Mouse (Mus musculus) retina, adult 2 months (tissue): ENCODE data around the gene Mms22l.
A peak's percentile ranks its signal among the peaks of the same experiment; 100 is the strongest.
"Not testable (repeated sequence)": the region's sequence is repeated elsewhere in the genome, so short reads cannot be mapped to it uniquely, and the experiment has no call there.

Experiments used
- DNase-seq: peaks from one replicate; pipeline ENCODE4 v3.0.0-alpha.2; 2012; ENCODE audit warnings: low read depth, low spot score

Mms22l gene

DNA sequence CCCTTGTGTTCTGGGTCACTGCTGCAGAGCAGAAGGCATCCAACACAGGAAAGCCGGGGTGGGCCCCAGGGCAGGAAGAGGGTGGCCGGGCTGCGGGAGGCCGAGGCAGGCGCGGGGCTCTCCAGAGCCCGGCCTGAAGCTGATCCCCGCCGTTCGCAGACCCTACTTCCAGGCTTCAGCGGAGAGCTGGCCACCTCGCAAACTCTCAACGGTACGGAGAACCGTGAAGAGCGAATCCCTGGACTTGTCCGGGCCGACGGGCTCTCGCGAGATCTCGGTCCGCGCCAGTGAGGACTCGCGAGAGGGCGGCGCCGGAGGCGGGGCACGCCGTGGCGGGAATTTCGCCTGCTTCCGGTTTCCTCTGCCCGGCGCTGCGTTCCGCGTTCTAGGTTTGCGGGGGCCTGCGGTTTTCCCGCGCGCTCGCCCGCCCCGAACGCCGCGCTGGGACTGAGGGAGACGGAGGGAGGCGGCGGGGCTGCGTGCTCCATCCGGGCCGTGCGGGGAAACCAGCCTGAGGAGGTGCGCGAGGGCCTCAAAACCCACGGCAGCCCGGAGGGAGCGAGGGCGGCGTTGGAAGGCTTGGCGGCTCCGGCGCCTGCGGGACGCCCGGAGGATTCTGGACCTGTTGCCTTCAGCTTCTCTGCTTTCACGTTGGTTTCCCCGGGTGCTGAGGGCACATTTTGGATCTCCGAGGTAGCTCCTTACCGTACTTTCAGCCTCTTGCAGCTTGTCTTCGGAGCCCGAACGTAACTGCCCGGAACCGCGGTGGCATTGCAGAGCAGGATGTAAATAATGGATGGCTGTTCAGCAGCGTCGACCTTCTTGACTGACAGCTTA lies at the start of gene Mms22l:
TSS of gene Mms22l (plus strand) at position 336 of the 837 bp plus-strand sequence.
- DNase-seq = peak; percentile 72

DNA sequence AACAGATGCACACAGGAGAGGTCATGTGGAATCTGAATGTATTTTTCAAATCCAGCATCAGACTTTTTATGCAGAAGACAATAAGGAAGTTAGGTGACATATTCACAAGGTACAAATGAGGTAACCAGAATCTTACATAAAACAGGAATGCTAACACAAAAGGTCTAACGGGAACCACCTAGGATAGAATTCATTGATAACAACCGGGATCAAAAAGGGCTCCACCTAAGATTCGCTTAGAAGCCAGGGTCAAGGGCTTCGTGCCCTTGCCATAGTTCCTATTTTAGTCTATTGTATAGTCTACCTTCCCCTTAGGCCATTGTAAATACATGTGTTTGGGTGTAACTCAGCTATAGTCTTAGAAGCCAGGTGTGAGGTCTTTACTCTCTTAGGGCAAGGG lies 12.2 kb upstream of the Mms22l start:
- DNase-seq = not testable (repeated sequence)

DNA sequence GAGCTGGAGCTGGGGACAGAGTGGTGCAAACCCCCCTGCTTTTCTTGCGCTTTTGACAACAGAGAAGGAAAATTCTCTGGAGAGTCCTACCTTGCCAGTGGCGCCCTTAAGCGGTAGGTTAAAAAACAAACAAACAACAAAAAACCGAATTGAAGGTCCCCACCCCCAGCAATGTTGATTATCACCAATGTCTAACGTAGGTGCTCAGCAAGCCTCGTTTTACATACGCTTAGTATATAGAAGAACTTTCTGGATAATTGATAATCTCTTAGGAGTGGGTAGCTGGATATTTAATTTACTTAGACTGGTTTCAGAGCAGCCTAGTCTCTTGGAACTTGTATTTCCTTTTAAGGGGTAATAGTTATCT lies 685 bp downstream of the Mms22l start:
- DNase-seq = no peak

DNA sequence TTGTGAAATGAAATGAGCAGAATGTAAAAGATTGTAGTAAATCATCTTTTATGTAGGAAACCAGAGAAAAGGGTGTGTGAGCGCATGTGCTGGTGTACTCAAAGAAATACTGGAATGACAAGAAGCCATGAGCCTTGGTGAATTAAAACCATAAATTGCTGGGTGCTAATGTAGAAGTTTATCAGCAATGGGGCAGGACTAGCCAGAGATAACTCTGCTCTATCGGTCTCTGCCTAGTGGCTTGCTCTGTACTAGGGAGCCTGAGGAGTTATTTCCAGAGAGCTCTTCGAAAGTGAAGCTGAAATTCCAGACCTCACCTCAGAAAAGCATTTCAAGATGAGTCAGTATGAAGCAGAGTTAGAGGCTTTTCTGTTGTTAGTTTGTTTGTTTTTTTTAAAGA lies 12.9 kb downstream of the Mms22l start:
- DNase-seq = no peak

DNA sequence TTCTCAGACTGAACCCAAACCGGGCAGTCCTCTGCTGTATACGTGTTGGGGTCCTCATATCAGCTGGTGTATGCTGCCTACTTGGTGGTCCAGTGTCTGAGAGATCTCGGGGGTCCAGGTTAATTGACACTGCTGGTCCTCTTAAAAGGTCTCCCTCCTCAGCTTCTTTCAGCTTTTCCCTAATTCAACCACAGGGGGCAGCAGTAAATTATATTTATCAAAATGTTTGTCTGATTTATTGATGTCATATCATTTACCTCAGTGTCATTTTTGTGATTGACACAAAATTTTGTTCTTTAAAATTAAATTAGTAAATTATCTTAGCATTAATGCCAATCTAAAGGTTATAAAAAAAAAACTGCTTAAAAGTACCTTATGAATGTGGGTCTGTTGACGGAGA lies 40.7 kb downstream of the Mms22l start:
- DNase-seq = no peak

DNA sequence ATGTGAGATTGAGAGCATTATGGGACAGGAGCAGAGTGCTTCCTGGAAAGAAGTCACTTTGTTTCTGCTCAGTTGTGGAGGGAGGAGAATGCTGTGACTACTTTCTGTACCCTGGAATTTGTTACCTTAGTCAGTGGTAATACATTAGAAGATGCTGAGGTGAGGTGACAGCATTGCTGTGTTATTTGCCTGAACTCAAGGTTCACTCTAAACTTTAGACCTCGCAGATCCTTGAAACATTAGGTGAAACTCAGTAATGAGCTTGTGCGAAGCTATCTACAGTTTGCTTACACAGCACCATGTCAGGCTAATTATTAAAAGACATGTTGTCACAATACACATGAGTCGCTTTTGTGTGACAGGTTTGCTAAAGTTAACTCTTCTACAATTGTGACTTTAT lies 47.2 kb downstream of the Mms22l start:
- no peak for DNase-seq

DNA sequence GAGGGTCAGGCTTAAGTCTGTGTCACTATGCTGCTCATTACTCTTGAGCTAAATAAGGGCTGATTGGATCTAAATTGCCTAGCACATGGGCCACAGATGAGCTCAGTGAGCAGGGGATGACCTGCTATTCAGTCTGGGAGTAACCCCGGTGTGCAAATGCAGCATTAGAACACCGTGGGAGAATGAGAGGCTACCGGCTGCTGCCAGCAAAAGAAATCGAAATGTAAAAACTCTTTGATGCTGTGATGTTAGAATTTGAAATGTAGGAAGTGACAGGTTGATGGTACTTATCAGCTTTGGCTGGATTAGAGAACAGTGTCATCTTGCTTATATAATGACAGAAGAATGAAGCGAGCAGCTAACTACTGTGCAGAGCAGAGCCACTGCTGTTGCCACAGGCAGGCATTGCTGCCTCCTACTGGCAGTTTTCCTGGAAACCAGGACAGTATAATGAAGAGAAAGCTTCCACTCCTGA lies 48.5 kb downstream of the Mms22l start:
- DNase-seq = peak; percentile 29

DNA sequence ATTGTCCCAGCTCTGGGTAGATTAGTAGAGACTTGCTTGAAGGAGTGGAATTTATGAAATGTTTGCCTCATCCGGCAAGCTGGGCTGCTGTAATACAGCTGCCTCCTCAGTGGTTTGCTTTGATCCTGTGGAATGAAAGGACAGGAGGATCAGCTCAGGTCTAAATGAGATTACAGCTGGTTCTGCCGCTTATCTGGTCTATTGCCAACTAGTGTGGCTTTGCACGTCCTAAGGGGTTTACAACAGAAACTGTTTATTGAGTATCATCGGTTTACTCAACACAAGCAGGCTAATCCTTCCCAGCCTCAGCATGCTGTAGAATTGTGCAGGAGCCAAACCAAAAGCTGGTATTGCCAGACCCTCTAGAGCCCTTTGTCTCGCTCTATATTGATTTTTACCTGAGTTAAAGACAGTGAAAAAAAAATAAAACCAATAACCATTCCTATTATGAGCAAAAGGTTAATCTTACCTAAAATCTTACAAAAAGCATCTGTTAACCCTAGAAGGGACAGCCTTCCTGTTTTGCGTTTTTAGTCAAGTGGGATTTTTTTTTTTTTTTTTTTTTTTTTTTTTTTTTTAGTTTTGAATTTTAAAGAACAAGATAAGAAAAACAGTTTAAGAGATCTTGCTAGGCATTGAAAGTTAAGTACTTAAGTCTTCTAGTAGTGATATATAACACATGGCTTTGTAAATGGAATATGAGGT lies 60.0 kb downstream of the Mms22l start:
- DNase-seq = peak; percentile 8

DNA sequence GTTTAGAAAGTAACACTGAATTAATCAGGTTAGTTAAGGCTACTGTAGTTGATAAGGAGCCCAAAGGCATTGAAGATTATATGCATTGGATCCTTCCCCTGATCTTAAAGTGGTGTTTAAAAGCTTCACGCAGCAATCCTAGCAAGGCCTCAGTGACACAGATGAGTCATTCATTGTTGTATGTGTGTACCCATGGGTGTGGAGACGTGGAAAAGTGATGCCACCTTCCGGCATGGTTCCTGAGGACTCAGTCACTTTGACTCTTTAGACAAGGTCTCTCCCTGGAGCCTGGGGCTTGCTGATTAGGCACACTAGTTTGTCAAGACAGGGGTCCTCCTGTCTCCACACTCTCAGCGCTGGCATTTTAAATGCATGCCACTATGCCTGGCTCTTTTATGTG lies 60.9 kb downstream of the Mms22l start:
- no peak for DNase-seq

DNA sequence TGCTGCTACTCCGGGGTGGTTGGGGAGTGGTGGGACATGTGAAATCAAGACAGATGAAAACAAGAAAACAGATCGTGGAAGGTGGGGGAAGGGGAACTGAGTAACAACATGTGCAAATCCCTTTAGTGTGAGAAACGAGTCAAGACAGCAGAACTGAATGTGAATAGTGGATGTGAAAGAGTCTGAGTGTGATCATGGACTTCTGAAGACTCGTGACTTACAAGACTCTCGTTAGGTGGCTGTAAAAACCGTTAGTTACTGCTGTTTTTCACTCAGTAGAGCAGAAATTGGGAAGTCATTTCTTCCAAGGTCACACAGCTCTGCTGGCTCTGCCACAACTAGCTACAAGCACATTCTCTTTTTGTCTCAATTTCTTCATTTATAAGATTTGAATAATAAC lies 71.8 kb downstream of the Mms22l start:
- DNase-seq = no peak

DNA sequence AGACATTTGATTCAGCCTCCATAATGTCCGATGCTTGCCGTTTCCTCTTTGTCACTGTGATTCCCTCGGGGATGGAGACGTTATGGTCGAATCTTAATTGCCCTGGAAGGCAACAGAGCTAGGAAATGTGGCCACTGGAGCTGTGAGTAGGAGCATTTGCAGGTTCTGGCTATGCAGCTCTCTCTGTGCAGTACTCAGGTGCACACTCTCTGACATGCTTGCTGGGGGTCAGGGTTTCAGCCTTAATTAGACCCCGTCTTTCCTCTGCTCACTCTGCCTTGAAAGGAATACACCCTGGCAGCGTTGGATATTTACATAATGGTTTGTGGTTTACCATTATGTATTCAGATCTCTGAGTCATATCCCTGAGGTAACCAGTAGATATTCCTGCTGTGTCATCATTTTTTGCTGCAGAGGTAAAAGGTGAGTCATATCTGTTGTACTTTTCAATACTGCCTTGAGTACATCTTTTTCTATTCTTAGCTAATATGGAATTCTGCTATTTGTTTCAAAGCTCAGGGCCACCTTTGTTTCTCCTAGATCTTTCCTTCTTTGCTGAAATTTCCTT lies 72.8 kb downstream of the Mms22l start:
- DNase-seq = no peak

DNA sequence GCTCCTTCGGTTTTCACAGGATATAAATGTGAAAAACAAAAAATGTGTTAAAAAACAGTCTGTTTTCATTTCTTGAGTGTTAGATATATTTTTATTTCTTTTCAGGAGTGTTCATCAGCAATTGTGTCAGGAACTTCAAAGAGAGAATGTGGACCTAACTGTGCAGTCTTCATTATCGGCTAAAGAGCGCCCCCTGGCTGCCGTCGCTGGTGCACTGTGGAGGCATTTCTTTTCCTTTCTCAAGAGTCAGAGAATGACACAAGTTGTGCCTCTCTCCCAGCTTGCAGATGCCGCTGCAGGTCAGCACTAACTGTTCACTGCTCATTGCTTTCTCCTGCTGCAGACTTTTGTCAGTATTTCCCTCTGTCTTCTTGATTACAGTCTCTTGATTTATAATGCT lies 78.0 kb downstream of the Mms22l start:
- peak; percentile 22 for DNase-seq

DNA sequence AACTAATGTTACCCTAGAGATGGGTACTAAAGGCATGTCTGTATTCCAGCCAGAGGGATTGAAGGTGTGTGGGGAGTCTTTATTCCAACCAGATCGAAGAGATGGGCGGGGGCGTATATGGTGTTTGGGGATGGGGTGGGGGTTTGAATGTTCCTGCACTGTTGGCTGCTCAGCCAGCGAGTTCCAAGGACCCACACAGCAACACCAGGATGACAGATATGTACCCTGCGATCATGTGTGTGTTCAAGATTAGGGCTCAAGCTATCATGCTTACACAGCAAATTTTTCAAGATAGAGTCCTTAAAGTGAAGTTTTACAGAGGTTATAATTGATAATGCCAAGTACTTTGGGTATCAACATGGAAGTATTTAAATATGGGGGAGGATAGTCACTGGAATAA lies 81.3 kb downstream of the Mms22l start:
- DNase-seq = no peak

DNA sequence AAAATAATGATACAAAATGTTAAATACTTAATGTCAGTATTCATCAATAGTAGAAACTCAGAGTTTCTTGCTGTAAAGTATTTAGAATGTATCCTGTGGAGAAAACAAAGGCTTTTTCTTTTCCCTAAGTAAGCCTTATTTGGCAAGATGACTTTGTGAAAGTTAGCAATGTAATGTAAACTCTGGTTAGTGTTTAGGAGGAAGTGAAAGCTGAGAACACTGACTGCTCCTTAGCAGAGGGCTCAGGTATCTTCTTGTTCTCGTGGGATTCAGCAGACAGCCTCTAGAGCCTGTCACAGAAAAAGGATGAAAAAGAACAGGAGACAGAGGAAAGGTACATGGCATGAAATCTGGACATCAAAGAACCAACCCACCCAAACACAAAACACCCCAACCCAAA lies 86.0 kb downstream of the Mms22l start:
- DNase-seq = no peak

DNA sequence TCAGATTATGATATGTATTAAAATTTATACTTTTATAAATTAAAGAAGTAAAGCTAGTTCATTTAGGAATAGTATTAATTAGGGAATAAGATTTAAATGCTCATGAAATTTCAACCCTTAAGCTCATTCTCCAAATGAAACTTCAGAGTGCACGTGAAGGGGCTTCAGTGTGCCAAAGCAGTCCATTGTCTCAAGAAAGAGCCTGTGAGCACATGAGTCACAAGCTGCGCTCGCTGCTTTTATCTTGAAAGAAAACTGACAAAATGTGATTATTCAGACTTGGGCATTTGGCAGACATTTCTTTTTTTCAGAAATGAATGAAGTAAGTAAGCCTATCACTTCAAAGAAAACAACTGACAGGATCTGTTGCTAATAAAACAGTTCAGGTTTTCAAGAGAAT lies 87.7 kb downstream of the Mms22l start:
- DNase-seq = no peak

DNA sequence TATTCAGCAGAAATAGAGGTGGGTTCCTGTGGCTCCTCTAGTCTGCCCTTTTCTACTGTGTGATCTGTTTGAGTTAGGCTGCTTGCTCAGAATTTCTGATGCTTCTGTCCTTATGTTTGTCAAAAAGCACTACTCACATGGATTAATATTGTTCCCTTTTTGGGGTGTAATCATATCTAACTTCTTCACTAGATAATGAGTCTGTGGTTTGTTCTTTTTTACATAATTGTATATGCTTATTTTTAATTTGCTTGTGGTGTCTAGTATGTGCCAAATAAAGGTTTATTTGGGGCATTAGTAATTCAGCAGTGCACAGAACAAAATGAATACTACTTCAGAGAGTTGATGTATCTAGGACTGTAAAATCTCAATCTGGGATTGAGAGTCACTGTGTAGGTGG lies 98.6 kb downstream of the Mms22l start:
- DNase-seq = no peak

DNA sequence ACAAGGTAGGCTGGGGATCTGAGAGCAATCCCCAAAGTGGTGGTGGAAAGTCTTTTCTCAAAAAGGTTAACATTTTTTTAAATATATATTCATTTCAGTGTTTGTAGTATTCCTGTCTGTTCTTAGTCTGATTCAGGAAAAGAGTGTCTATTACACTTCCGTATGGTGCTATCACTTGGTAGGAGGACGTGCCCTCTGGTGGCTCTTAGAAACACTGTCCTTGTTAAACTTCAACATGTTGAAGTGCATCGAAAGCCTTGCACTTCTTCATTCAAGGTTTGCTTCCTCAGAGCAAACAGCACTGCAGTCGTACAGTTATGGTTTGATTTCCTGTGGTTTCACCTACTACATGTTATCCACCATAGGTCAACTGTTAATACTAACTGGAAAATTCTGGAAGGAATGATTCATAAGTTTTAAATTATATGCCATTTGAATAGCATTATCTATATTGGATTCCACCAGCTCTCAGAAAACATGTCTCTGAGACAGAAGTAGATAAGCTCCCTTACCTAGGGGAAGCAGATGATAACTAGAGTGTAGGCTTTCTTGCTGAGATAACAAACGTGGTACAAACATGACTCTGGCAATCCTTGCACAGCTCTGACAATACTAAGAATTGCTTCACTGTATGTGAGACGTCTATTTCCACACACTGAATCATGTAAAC lies 100.8 kb downstream of the Mms22l start:
- no peak for DNase-seq

DNA sequence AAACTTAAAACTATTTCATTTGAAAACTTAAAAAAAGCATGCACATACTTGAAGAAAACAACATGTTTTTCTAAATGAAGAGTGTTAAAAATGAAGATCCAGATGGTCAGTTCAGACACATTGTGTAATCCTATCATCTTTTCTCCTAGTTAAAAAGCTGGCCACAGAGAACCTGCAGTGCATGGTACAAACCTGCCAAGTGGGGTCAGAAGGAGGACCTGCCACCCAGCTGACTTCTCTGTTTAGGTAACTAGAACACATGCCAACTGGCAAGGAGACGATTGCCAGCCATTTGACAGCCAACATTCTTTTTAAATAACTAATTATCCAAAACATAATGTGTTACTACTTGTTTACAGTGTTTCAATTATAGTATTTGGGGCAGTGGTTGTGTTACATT lies 102.4 kb downstream of the Mms22l start:
- no peak for DNase-seq

DNA sequence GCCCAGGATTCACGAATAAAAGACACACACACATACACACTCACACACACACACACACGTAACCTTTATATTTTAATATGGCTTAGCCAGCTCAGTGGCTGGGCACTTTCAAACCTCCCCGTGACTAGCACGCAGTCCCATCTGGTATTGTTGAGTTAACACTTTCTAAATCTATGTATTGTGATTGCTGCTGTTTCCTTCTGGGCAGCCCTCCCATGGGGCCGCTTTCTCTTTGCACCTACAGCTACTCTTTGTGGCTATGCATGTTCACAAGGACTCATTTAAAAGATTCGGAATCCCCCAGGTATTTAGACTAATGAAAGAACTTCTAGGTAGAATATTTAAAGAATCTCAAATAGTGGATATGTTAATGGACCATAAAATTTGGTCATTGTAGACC lies 105.5 kb downstream of the Mms22l start:
- no peak for DNase-seq

DNA sequence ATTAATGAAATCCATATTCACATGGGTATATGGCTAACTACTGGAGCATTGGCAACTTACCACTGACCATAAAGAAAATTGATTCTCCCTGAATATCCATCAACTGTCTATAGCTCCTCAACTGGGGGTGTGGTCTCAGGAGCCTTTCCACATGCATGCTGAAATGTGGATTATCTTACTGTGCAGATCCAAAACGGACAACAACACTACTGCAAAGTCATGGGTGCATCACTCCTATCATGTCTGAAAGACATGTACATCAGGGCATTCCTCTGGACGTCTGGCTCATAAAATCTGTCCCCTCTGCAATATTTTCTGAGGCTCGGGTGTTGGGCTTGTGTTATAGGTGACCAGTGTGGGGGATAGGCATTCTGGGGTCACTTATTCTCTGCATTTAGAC lies 112.8 kb downstream of the Mms22l start:
- DNase-seq = no peak

DNA sequence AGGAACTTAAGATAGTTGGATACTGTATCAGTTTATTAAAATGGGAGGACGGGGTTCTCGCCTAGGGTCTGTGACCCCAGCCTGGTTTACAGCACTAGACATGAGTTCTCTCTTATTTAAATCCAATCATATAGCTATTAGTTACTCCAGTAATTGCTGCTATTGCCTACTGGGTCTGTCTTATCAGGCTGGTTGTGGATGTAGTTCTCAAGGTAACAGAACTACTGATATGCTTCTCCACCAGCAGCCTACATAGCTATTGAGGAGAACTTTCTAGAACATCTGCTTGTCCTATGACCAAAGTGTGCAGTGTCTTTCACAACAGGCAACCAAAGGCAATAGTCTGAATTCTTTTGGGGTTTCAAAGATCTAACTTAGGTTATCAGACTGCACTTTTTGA lies 113.3 kb downstream of the Mms22l start:
- DNase-seq = no peak

DNA sequence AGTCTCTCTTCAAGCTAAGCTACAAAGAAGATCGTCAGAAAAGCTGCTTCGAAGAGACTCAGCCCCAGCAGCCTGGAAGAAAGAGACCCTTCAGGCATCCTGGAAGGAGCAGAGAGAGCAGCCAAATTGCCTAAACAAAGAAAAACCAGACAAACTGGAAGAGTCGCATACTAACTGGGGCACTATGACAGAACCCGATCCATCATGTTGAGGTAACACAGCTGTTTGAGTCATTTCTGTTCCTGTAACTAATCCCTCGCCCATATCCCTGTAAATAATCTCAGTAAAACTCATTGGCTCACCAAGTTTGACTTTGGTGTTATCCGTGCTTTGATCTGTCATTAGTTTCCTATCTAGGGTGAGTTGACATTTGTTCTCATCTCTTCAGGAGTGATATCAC lies 123.8 kb downstream of the Mms22l start:
- no peak for DNase-seq
